Mouse (Mus musculus) forebrain, postnatal 0 days (tissue): ENCODE measurements at regions not wholly inside any gene's neighbourhood (a gene's known extent, or its start where the extent isn't known, plus 50 kb on each side); places are given as distances from the start of the nearest gene placed in this dataset.

Source experiments
- ATAC-seq: fragments of 200-750 bp; cut with Nextera tagmentation; 2 replicates; pipeline ENCODE4 v1.8.0; 2017; ENCODE audit warnings: mild to moderate bottlenecking, moderate library complexity
- DNase-seq: peaks from one replicate; pipeline ENCODE4 v3.0.0-alpha.2; 2015
- H3K27ac ChIP-seq: fragments of 300-500 bp; sonication (generic); 2 replicates; pipeline ENCODE4 v1.5.1; 2014; ENCODE audit warnings: low read depth, mild to moderate bottlenecking, antibody characterized with exemption, low read length, moderate library complexity, mixed read lengths
- H3K27me3 ChIP-seq: fragments of 300-500 bp; sonication (generic); 2 replicates; pipeline ENCODE4 v1.6.1; 2014; ENCODE audit warnings: mild to moderate bottlenecking, low read length, mixed read lengths; ENCODE audit not compliant: insufficient read depth
- H3K36me3 ChIP-seq: fragments of 300-500 bp; sonication (generic); 2 replicates; pipeline ENCODE4 v1.6.1; 2014; ENCODE audit warnings: mild to moderate bottlenecking, moderate library complexity; ENCODE audit not compliant: insufficient read depth
- H3K4me1 ChIP-seq: fragments of 300-500 bp; sonication (generic); 2 replicates; pipeline ENCODE4 v1.6.1; 2014; ENCODE audit warnings: antibody characterized with exemption; ENCODE audit not compliant: insufficient read depth
- H3K4me2 ChIP-seq: fragments of 300-500 bp; sonication (generic); 2 replicates; pipeline ENCODE4 v1.6.1; 2014; ENCODE audit warnings: low read depth, mild to moderate bottlenecking, moderate library complexity
- H3K4me3 ChIP-seq: fragments of 300-500 bp; sonication (generic); 2 replicates; pipeline ENCODE4 v1.5.1; 2014; ENCODE audit warnings: low read depth, low read length, mixed read lengths
- H3K9ac ChIP-seq: fragments of 300-500 bp; sonication (generic); 2 replicates; pipeline ENCODE4 v1.6.1; 2014; ENCODE audit warnings: mild to moderate bottlenecking
- H3K9me3 ChIP-seq: fragments of 300-500 bp; sonication (generic); 2 replicates; pipeline ENCODE4 v1.6.1; 2016; ENCODE audit warnings: low read length
- CTCF ChIP-seq: sonication (generic); IDR thresholded peaks from 2 replicates; pipeline ENCODE4 v1.5.1; 2016; ENCODE audit warnings: antibody characterized with exemption, control low read depth, low read depth
- WGBS: fragments of 180-500 bp; shearing (Covaris S2); extraction: QIAGEN DNeasy Blood & Tissue Kit; methylation state at CpG from one replicate; pipeline ENCODE4 v1.1.7; 2014; 5-methylcytosine and 5-hydroxymethylcytosine counted together

DNA sequence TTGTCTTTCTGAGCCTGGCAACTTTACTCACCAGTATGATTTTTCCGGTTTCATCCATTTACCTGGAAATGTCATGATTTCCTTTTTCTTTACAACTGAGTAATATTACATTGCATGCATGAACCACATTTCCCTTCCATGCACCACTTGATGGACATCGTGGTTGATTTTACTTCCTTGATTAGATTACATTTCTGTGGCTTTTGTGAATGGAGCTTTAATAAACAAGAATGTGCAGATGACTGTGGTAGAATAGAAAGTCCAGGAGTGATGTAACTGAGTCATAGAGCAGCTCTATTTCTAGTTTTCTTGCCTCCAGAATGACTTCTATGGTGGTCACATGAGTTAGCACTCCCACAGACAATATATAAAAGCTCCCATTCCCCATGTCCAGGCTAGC lies 75.2 kb downstream of the Chst2 start:
- H3K9ac ChIP-seq, result no peak overlapping the region
- no peak for ATAC-seq
- 93% methylated on average over 2 of the region's 2 CpGs for WGBS
- H3K4me2 ChIP-seq, result no peak overlapping the region
- no peaks in the 10 kb centered on the region for H3K27me3 ChIP-seq
- no peaks in the 10 kb centered on the region for H3K4me1 ChIP-seq
- no peaks in the 10 kb centered on the region for H3K9me3 ChIP-seq
- H3K4me3 ChIP-seq, result no peak overlapping the region
- no peaks in the 10 kb centered on the region for H3K36me3 ChIP-seq
- TF ChIP-seq CTCF, result no peak
- no peak for DNase-seq
- H3K27ac ChIP-seq, result no peak overlapping the region

DNA sequence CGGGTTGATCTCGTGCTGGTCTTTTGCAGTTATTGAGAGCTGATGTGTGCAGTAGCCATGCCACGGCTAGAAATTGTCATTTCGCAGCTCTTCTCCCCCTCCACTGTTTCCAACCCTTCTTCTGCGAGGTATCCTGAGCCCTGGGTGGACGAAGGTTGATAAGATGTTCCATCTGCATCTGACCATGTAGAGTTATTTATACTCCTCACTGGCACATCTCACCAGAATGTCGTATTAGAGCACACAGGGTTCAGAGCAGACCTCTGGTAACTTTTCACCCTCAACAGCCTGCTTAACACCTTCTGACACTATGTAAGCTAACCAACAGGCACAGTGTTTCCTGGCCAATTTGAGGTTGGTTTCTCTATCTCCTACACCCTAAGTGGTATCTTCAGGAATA lies 76.4 kb downstream of the Chst2 start:
- no peak overlapping the region for H3K27ac ChIP-seq
- H3K4me2 ChIP-seq, result no peak overlapping the region
- WGBS, result 89% methylated on average over 7 of the region's 7 CpGs
- DNase-seq, result no peak
- no peak overlapping the region for H3K4me3 ChIP-seq
- H3K27me3 ChIP-seq, result no peaks in the 10 kb centered on the region
- no peaks in the 10 kb centered on the region for H3K4me1 ChIP-seq
- H3K9ac ChIP-seq, result no peak overlapping the region
- no peaks in the 10 kb centered on the region for H3K36me3 ChIP-seq
- no peaks in the 10 kb centered on the region for H3K9me3 ChIP-seq
- no peak for ATAC-seq
- TF ChIP-seq CTCF, result no peak

DNA sequence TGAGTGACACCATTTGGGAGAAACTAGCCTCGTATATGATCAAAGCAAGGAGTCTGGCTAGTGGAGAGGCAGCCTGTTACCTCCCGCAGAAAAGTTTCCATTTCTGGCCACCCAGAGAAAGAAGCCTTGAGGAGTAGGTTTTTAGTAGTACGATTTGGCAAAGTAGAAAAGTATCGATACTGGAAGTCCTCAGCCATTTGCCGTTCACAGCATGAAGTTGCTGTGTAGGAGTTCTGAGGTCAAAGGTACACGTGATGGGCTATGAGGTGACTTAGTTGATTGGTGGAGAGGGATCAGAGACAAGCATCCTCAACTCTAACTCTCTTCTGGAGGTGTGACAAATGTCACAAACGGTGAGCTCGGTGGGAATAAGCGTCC lies 77.5 kb downstream of the Chst2 start:
- ATAC-seq (no peak), DNase-seq (no peak)
- WGBS, result 90% methylated on average over 9 of the region's 9 CpGs
- H3K9ac ChIP-seq, result no peak overlapping the region
- H3K27ac ChIP-seq, result no peak overlapping the region
- H3K9me3 ChIP-seq, result no peaks in the 10 kb centered on the region
- H3K36me3 ChIP-seq, result no peaks in the 10 kb centered on the region
- H3K27me3 ChIP-seq, result no peaks in the 10 kb centered on the region
- no peak overlapping the region for H3K4me2 ChIP-seq
- no peaks in the 10 kb centered on the region for H3K4me1 ChIP-seq
- TF ChIP-seq CTCF, result no peak
- H3K4me3 ChIP-seq, result no peak overlapping the region

DNA sequence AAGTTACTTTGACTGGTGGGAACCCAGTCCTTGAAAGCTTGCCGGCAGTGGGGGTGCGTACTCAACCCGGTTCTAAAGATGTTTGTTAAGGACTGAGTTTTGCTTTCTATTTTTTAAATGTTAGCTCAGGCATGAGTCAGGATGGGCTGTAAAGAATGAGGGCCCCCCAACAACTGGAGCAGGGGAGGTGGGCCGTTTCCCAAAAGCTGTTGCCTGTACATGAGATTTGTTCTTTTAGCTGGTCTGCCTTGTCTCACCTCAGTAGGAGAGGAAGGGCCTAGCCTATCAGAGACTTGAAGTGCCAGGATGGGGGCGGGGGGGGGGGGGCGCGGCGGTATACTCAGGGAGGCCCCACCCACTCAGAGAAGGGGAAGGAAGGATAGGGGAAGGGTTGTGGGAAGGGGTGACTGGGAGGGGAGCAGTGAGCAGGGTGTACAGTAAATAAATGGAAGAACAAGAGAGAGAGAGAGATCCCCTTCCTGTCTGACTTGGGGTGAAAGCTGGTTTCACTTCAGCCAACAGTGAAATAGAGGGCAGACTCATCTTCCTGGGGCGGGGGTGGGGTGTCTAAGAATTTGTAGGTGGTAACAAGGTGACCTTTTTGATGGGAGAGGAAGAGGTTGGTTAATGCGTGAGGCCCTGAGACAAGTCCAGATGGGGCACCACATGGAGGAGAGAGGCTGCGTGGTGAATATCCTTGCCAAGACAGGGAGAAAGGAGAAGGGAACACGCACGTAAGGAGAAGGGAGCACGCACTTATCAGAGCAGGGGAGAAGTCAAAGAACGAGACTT lies 78.1 kb downstream of the Chst2 start:
- Histone ChIP-seq H3K4me1 (no peaks in the 10 kb centered on the region), H3K27ac (no peak overlapping the region), H3K9ac (no peak overlapping the region), H3K27me3 (no peaks in the 10 kb centered on the region), H3K36me3 (no peaks in the 10 kb centered on the region), H3K4me2 (no peak overlapping the region), H3K4me3 (no peak overlapping the region), H3K9me3 (no peaks in the 10 kb centered on the region)
- 75% methylated on average over 11 of the region's 15 CpGs for WGBS
- no peak for ATAC-seq
- DNase-seq, result no peak
- no peak for TF ChIP-seq CTCF

DNA sequence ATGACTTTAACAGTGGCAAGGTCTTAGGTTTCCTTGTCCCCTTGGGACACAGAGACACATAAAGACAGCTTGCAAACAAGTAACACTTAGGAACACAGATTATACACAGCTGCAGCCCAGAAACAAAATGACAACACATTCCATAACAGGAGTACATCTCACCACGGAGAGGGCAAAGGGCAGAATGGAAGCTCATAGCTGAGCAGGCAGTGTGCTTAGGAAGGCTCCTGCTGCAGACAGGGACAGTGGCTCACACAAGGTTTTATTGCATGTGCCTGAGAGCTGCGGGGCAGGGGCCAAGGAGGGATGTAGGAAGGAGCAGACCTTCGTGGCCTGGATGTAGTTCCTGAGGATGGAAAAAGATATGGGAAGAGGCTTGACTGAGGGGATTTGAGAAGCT lies 78.8 kb downstream of the Chst2 start:
- Histone ChIP-seq H3K4me1 (no peaks in the 10 kb centered on the region), H3K27ac (no peak overlapping the region), H3K27me3 (no peaks in the 10 kb centered on the region), H3K4me2 (no peak overlapping the region), H3K4me3 (no peak overlapping the region), H3K9ac (no peak overlapping the region), H3K36me3 (no peaks in the 10 kb centered on the region), H3K9me3 (no peaks in the 10 kb centered on the region)
- WGBS, result 71% methylated on average over 3 of the region's 3 CpGs
- TF ChIP-seq CTCF, result no peak
- ATAC-seq (no peak), DNase-seq (no peak)

DNA sequence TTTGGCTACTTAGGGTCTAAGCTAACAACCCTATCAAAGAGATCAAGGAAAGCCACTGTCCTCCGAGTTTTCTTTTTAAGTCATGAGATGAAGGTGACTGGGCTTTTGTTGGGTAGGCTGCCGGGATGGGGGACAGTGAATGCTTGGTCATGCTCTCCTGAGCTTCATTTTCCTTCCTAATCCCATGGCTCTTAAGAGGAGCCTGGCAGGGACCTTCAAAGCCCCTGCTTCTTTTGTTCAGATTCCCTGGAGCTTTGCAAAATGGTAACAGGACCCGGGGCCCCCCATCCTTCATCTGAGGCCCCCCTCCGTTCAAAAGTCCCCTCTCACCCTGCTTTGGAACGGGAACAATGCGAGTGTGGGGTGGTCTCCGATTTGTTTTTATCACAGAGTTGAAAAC lies 82.9 kb downstream of the Chst2 start:
- Histone ChIP-seq H3K27me3 (no peaks in the 10 kb centered on the region), H3K36me3 (no peaks in the 10 kb centered on the region), H3K4me3 (no peak overlapping the region), H3K4me2 (no peak overlapping the region), H3K9ac (no peak overlapping the region), H3K9me3 (no peaks in the 10 kb centered on the region), H3K4me1 (peaks cover 5% of the 10 kb centered on the region; the same call in 1 of the 2 replicates), H3K27ac (no peak overlapping the region)
- TF ChIP-seq CTCF, result no peak
- 10% methylated on average over 7 of the region's 7 CpGs for whole genome bisulfite sequencing
- DNase-seq (no peak), ATAC-seq (no peak)

DNA sequence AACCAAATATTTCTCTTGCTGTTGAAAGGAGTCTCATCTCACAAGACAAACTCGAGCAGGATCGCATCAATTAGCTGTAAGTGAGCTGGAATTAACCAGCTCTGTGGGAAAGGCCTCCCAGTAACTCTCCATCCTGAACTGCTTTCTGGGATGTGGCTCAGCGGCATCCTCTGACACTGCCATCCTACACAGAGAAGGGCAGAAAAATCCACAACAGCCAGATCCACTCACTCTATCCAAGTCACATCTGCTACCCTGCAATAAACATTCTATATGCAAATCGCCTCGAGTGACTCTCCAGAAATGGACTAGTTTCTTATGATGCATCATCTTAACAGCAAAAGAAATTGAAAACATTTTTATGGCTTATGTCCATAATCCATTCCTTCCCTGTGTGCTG lies 83.6 kb downstream of the Chst2 start:
- DNase-seq, result peak; percentile 29

More for the DNA sequence above, 83.6 kb downstream of the Chst2 start:
- Histone ChIP-seq H3K4me1 (peaks cover 5% of the 10 kb centered on the region; the same call in 1 of the 2 replicates), H3K4me3 (no peak overlapping the region), H3K36me3 (no peaks in the 10 kb centered on the region), H3K27ac (0 out of 2 replicates have a peak overlapping the region, but pooled peaks have one; percentile 46), H3K9me3 (no peaks in the 10 kb centered on the region), H3K27me3 (no peaks in the 10 kb centered on the region), H3K4me2 (no peak overlapping the region), H3K9ac (no peak overlapping the region)
- no peak for TF ChIP-seq CTCF
- WGBS, result 28% methylated on average over 5 of the region's 5 CpGs
- peak; percentile 61 for ATAC-seq
